Mouse (Mus musculus): Measurements from ENCODE around the gene Tns2. TPM values are rescaled to one million over a fixed set of nuclear protein-coding genes. Genes with fewer than 3 reads are reported as not detected.
"Not testable (repeated sequence)": the region's sequence is repeated elsewhere in the genome, so short reads cannot be mapped to it uniquely, and the experiment has no call there.

Gene Tns2
- polyA plus RNA-seq, 1 experiment from 2014 or later = 14.9 TPM

DNA sequence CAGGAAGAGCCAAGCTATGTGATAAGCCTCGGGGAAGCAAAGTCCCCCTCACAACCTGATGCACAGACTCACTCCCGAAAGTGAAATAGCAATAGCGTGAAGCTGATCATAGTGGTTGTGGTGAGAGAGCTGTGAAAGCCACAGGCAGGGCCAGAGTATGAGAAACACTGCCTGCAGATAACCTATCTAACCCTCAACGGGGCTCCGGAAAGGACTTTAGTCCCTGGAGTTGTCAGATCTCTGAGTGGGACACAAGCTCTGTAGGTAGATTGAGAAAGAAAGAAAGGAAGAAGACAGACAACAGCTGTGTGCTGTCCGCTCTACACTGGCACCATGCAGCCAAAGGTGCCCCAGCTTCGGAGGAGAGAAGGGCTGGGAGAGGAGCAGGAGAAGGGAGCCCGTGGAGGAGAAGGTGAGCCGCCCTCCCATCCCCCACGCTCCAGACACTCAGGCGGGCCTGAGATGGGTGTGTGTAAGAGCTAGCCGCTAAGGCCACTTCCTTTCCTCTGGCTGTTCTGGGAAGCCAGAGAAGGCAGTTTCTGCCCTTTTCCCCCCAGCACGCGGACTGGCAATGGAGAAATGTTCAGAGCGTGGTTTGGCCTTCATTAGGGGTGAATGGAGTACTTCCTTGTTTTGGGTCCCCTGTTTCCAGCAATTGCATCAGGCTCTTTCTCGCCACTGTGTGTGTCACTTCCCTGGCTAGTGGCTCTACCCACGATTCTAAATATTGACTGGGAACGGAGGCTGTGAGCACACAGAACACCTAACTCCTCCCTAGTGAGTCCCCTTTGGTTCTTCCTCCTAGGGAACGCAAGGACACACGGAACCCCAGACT lies 50.3 kb downstream of the Tns2 start, which contains the start of gene Soat2:
Gene Soat2, plus strand, starts transcription at position 226 of the 835 bp plus-strand sequence.
- WGBS = 46% methylated on average over 20 of the region's 20 CpGs
- peak within 1 kb of the TSS; percentile 73 for H3K27ac ChIP-seq (replicated peaks)
- peaks cover 15% of the 10 kb centered on the region for H3K27me3 ChIP-seq (replicated peaks; ENCODE audit: low read depth, poor library complexity, severe bottlenecking)
- DNase-seq (ENCODE audit: low spot score) = peak; percentile 43
- H3K36me3 ChIP-seq (replicated peaks) = no peaks in the 10 kb centered on the region
- H3K4me3 ChIP-seq = 0 out of 2 replicates have a peak within 1 kb of the TSS, but pooled peaks have one; percentile 28
- H3K9me3 ChIP-seq = no peaks in the 10 kb centered on the region
- peaks cover 31% of the 10 kb centered on the region for H3K4me1 ChIP-seq

GRCm38 (mm10) chr15:102152646-102153045 lies 52.4 kb downstream of the Tns2 start:
- 25% methylated on average over 4 of the region's 4 CpGs for WGBS
- DNase-seq (ENCODE audit: low spot score) = no peak
- Histone ChIP-seq H3K4me1 (peaks cover 38% of the 10 kb centered on the region), H3K27ac (replicated peaks) (peak overlapping the region; percentile 68), H3K4me3 (no peak overlapping the region), H3K36me3 (replicated peaks) (no peaks in the 10 kb centered on the region), H3K9me3 (no peaks in the 10 kb centered on the region), H3K27me3 (replicated peaks; ENCODE audit: low read depth, poor library complexity, severe bottlenecking) (0 out of 2 replicates have a peak, but pooled peaks cover 7% of the 10 kb centered on the region)

DNA sequence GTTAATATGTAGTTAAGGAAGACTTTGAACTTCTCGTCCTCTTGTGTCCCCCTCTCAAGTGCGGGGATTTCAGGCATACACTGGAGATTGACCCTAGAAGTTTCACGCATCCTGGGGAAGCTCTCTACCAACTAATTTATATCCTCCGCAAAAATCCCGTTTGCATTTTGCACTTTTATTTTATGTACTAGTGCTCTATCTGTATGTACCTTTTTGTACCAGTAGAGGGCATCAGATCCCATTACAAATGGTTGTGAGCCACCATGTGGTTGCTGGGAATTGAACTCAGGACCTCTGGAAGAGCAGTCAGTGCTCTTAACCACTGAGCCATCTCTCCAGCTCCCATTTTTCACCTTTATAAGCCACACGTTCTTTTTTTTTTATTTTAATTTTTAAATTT lies 54.8 kb downstream of the Tns2 start:
- not testable (repeated sequence) for H3K9me3 ChIP-seq; DNase-seq (ENCODE audit: low spot score)
- WGBS = 95% methylated on average over 6 of the region's 6 CpGs

DNA sequence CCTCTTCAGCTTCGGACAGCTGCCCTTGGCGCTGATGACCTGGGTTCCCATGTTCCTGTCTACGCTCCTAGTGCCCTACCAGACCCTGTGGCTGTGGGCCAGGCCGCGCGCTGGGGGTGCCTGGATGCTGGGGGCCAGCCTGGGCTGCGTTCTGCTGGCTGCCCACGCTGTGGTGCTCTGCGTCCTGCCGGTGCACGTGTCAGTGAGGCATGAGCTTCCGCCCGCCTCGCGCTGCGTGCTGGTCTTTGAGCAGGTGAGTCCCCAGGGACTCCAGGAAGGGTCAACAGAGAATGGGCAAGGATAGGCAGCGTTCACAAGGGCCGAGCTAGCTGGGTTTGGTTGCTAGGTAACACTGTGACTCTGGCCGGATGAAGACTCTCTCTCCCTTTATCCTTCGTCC lies 56.6 kb downstream of the Tns2 start:
- DNase-seq (ENCODE audit: low spot score) = peak; percentile 37
- Histone ChIP-seq H3K27ac (replicated peaks) (peak overlapping the region; percentile 68), H3K4me3 (peak overlapping the region; percentile 23; the same call in 1 of the 2 replicates), H3K27me3 (replicated peaks; ENCODE audit: low read depth, poor library complexity, severe bottlenecking) (no peaks in the 10 kb centered on the region), H3K4me1 (peaks cover 27% of the 10 kb centered on the region), H3K36me3 (replicated peaks) (no peaks in the 10 kb centered on the region), H3K9me3 (no peaks in the 10 kb centered on the region)
- 34% methylated on average over 20 of the region's 20 CpGs for WGBS

More for the DNA sequence above, 54.8 kb downstream of the Tns2 start:
- H3K27me3 ChIP-seq (replicated peaks; ENCODE audit: low read depth, poor library complexity, severe bottlenecking); H3K27ac ChIP-seq (replicated peaks); H3K36me3 ChIP-seq (replicated peaks); H3K4me3 ChIP-seq: not testable (repeated sequence)
- H3K4me1 ChIP-seq = peaks cover 36% of the 10 kb centered on the region

DNA sequence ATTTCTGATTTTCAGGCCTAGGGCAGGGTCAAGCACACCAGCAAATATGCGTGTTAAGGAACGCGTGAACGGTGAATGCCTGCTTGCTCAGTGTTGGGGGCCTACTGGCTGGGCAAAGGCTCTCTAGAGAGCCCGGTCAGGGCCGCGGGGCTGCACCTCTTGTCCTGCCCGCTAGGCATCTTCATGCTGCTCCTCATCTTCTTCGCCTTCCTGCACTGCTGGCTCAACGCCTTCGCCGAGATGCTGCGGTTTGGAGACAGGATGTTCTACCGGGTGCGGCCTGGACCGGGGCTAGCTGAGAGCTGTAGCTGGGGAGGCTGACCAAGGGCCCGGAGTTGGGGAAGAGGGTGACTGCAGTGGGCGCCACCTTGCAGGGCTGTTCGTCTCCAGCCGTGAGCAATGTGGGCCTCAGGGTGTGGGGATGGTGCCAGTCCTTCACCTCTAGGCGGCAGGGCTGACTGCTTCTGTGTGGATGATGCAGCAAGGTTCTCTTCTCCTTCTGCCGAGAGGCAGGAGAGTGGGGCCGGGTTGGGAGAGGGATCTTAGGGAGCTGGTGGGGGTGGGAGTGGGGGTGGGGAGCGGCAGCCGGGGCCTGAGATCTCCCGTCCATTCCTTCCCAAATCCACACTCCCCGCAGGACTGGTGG lies 60.3 kb downstream of the Tns2 start:
- 59% methylated on average over 27 of the region's 27 CpGs for WGBS
- Histone ChIP-seq H3K27ac (replicated peaks) (no peak overlapping the region), H3K9me3 (no peaks in the 10 kb centered on the region), H3K4me1 (peaks cover 24% of the 10 kb centered on the region), H3K4me3 (no peak overlapping the region), H3K36me3 (replicated peaks) (no peaks in the 10 kb centered on the region), H3K27me3 (replicated peaks; ENCODE audit: low read depth, poor library complexity, severe bottlenecking) (no peaks in the 10 kb centered on the region)
- no peak for DNase-seq (ENCODE audit: low spot score)

DNA sequence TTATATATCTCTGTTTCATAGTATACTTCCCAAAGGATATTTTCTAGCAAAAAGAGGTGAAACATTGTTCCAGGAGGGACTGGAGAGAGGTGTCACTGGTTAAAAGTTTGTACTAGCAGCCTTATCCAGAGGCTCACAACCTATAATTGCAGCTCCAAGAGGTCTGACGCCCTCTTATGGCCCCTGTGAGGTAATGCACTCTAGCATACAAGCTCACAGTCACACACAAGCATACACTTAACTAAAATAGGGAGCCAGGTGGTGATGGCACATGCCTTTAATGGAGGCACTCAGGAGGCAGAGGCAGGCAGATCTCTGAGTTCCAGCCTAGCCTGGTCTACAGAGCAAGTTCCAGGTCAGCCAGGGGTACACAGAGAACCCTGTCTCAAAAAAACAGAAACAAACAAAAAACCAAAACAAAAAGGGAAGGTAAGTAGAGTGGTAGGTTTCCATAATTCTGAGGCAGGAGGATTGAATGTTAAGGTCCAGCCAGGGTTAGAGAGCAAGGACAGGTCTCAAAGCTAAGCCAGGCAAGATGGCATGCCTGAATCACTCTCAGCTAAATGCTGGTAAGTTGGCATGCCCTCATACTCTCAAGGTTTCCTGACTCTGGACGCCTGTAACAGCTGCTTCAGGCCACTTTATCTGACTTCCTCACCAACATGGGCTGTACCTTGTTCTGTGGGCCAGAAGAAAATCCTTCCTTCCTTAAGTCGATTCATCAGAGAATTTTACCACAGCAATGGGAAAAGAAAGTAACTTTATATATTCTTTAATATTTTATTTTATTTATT lies 63.9 kb downstream of the Tns2 start:
- H3K27ac ChIP-seq (replicated peaks) = no peak overlapping the region
- WGBS = 67% methylated on average over 3 of the region's 3 CpGs
- no peaks in the 10 kb centered on the region for H3K36me3 ChIP-seq (replicated peaks)
- H3K4me1 ChIP-seq = peaks cover 34% of the 10 kb centered on the region
- H3K9me3 ChIP-seq = no peaks in the 10 kb centered on the region
- H3K4me3 ChIP-seq = no peak overlapping the region
- DNase-seq (ENCODE audit: low spot score) = no peak
- H3K27me3 ChIP-seq (replicated peaks; ENCODE audit: low read depth, poor library complexity, severe bottlenecking) = no peaks in the 10 kb centered on the region

DNA sequence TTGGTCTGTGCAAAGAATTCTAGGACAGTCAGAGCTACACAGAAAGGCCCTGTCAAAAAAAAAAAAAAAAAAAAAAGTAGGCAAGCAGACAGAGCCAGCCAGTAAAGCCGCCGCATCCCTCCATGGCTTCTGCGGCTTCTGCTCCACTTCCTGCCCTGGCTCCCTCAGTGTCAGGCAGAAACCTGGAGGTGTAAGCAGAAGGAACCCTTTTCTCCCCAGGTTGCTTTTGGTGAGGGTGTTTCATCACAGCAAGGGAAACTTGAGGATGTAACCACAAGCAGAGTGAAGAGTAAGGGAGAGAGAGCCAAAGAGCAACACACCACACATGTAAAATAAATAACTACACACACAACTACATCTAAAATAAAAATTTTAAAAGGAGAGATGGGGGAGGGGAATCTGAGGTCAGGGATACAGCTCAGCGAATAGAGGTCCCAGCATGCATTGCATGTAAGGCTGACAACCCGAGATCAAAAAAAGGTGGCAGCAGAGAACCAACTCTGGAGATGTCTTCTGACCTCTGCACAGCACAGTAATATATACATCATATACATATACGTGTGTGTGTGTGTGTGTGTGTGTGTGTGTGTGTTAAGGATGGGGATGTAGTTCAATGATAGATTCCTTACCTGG lies 65.4 kb downstream of the Tns2 start:
- 48% methylated on average over 6 of the region's 6 CpGs for WGBS
- Histone ChIP-seq H3K4me3 (no peak overlapping the region), H3K36me3 (replicated peaks) (no peaks in the 10 kb centered on the region), H3K9me3 (no peaks in the 10 kb centered on the region), H3K27me3 (replicated peaks; ENCODE audit: low read depth, poor library complexity, severe bottlenecking) (no peaks in the 10 kb centered on the region), H3K4me1 (peaks cover 46% of the 10 kb centered on the region), H3K27ac (replicated peaks) (0 out of 2 replicates have a peak overlapping the region, but pooled peaks have one; percentile 24)
- no peak for DNase-seq (ENCODE audit: low spot score)

Other genes with a start within 250 kb of the Tns2 start
- gene Krt1, start 249.6 kb upstream of the Tns2 start, polyA plus RNA-seq (2016; fragmentation: Nextera tagmentation; extraction: Ambion mirVana) = 0.50 and 1.6 TPM in 2 replicates
- gene Krt77, start 230.7 kb upstream of the Tns2 start, polyA plus RNA-seq (2016; fragmentation: Nextera tagmentation; extraction: Ambion mirVana) = 0.06 TPM in 1 of 2 replicates, not detected in the other
- not detected in 2 replicates for gene Krt76, start 207.5 kb upstream of the Tns2 start, polyA plus RNA-seq (2016; fragmentation: Nextera tagmentation; extraction: Ambion mirVana)
- gene Krt4, start 175.7 kb upstream of the Tns2 start, polyA plus RNA-seq (2016; fragmentation: Nextera tagmentation; extraction: Ambion mirVana) = not detected in 2 replicates
- gene Krt79, start 160.1 kb upstream of the Tns2 start, polyA plus RNA-seq (2016; fragmentation: Nextera tagmentation; extraction: Ambion mirVana) = 0.20 and 0.49 TPM in 2 replicates
- not detected in 2 replicates for gene Krt78, start 146.1 kb upstream of the Tns2 start, polyA plus RNA-seq (2016; fragmentation: Nextera tagmentation; extraction: Ambion mirVana)
- 86.3 and 91.9 TPM in 2 replicates for gene Krt8, start 95.9 kb upstream of the Tns2 start, polyA plus RNA-seq (2016; fragmentation: Nextera tagmentation; extraction: Ambion mirVana)
- 95.2 and 101 TPM in 2 replicates for gene Krt18, start 72.2 kb upstream of the Tns2 start, polyA plus RNA-seq (2016; fragmentation: Nextera tagmentation; extraction: Ambion mirVana)
- gene Eif4b, start 26.6 kb upstream of the Tns2 start, polyA plus RNA-seq (2016; fragmentation: Nextera tagmentation; extraction: Ambion mirVana) = 133 and 136 TPM in 2 replicates
- gene Spryd3, start 35.8 kb downstream of the Tns2 start, polyA plus RNA-seq (2016; fragmentation: Nextera tagmentation; extraction: Ambion mirVana) = 12.7 and 13.2 TPM in 2 replicates
- 0.26 and 0.36 TPM in 2 replicates for gene Igfbp6, start 43.9 kb downstream of the Tns2 start, polyA plus RNA-seq (2016; fragmentation: Nextera tagmentation; extraction: Ambion mirVana)
- gene Soat2, start 50.1 kb downstream of the Tns2 start, polyA plus RNA-seq (2016; fragmentation: Nextera tagmentation; extraction: Ambion mirVana) = 0.09 and 0.18 TPM in 2 replicates
- gene Zfp740, start 102.8 kb downstream of the Tns2 start, polyA plus RNA-seq (2016; fragmentation: Nextera tagmentation; extraction: Ambion mirVana) = 77.6 and 79.3 TPM in 2 replicates
- 48.6 and 48.7 TPM in 2 replicates for gene Csad, start 104.3 kb downstream of the Tns2 start, polyA plus RNA-seq (2016; fragmentation: Nextera tagmentation; extraction: Ambion mirVana)
- gene Itgb7, start 131.5 kb downstream of the Tns2 start, polyA plus RNA-seq (2016; fragmentation: Nextera tagmentation; extraction: Ambion mirVana) = 1.1 and 1.6 TPM in 2 replicates
- gene Rarg, start 157.1 kb downstream of the Tns2 start, polyA plus RNA-seq (2016; fragmentation: Nextera tagmentation; extraction: Ambion mirVana) = 77.8 and 90.2 TPM in 2 replicates
- gene Gm9918, start 170.2 kb downstream of the Tns2 start, polyA plus RNA-seq (2016; fragmentation: Nextera tagmentation; extraction: Ambion mirVana) = 0.75 and 1.3 TPM in 2 replicates
- 63.2 and 66.4 TPM in 2 replicates for gene Mfsd5, start 179.0 kb downstream of the Tns2 start, polyA plus RNA-seq (2016; fragmentation: Nextera tagmentation; extraction: Ambion mirVana)
- 55.4 and 57.6 TPM in 2 replicates for gene Espl1, start 195.9 kb downstream of the Tns2 start, polyA plus RNA-seq (2016; fragmentation: Nextera tagmentation; extraction: Ambion mirVana)
- 353 and 356 TPM in 2 replicates for gene Pfdn5, start 225.7 kb downstream of the Tns2 start, polyA plus RNA-seq (2016; fragmentation: Nextera tagmentation; extraction: Ambion mirVana)
- 123 and 126 TPM in 2 replicates for gene Myg1, start 231.3 kb downstream of the Tns2 start, polyA plus RNA-seq (2016; fragmentation: Nextera tagmentation; extraction: Ambion mirVana)

Data from embryonic facial prominence, embryonic 10.5 days (tissue).